Mouse (Mus musculus): Measurements from ENCODE around the gene Gtpbp10. TPM values are rescaled to one million over a fixed set of nuclear protein-coding genes. Genes with fewer than 3 reads are reported as not detected.

Gene Gtpbp10
- 10 to 100 TPM; 12.5 to 13.4 TPM for polyA plus RNA-seq (2017; shearing (Covaris generic))

DNA sequence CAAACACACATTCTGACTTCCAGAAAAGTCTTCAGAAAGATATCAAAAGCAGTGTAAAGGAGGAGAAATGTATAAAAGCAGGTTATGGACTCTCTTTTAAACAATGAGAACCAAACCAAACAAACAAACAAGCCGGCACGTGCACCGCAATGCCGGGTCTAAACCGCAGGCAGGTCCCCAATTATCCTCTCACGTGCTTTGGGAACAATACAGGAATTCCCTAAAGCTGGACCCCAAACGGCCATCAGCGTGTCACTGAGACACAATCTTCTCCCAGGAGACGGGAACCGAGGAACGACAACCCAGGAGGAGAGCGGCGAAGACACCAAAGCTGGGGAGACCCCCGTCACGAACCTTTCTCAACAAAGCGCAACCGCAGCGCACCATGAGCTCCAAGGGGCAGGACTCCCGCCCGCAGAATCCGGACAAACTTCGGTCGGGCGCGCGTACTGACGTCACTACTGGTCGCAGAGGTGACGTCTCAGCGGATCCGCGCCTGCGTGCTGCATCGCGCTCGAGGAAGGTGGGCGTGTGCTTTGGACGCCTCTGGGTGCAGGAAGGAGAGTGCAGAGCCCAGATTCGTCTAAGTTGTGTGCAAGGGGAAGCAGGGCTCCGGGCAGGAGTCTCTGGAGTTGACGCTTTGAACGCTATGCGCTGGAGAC lies at the start of gene Gtpbp10:
Gene Gtpbp10 (minus strand): TSS at position 460 of the 662 bp plus-strand sequence.

DNA sequence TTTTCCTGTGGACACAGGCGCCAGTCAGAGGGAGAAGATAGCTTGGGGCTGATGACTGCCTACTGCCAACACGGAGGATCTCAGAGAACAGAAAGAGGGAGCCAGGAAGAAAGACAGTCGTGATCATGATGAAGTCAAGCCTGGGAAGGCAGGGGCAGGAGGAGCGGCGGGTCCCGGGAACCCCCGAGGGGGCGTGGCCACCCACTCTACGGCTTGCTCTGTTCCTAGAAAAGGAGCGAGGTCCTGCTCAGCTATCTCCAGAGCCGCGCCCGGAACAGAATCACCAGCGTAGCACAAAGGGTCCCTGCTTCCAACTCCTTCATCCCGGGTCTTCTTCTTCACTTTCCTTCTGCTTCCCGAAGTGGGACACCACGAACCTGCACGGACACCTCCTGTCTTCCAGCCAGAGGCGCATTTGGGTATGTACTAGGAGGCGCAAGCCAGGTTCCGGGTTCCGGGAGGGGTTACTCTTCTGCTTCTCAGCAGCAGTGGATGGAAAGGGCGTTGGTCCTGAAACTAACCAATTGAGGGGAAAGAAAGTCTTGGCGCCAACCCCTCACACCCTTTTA lies 14.5 kb upstream of the Gtpbp10 start, which contains the start of gene Gm8773:
Gene Gm8773 (plus strand): TSS at position 51 of the 569 bp plus-strand sequence.

GRCm38 (mm10) chr5:5514196-5515076 lies 44.9 kb downstream of the Gtpbp10 start, which contains the start of gene Cldn12:
Gene Cldn12 (minus strand): TSS chr5:5514958.

Other genes with a start within 250 kb of the Gtpbp10 start
- gene Cdk14, start 139.2 kb downstream of the Gtpbp10 start, polyA plus RNA-seq (2017; shearing (Covaris generic)) = 1 to 10 TPM in 1 of 2 experiments, under 1 TPM in 1; 0.77 to 3.8 TPM
- not detected for gene 1700015F17Rik, start 80.4 kb downstream of the Gtpbp10 start, polyA plus RNA-seq (2017; shearing (Covaris generic))
- 1 to 10 TPM; 3.1 to 3.9 TPM for gene Cldn12, start 44.6 kb downstream of the Gtpbp10 start, polyA plus RNA-seq (2017; shearing (Covaris generic))
- under 1 TPM; 0.29 to 0.37 TPM for gene Gm8773, start 14.3 kb upstream of the Gtpbp10 start, polyA plus RNA-seq (2017; shearing (Covaris generic))
- under 1 TPM in 1 of 2 experiments, not detected in 1; 0.18 TPM for gene Cfap69, start 104.7 kb upstream of the Gtpbp10 start, polyA plus RNA-seq (2017; shearing (Covaris generic))
- 1 to 10 TPM in 1 of 2 experiments, under 1 TPM in 1; 0.31 to 1.2 TPM for gene Steap2, start 135.0 kb upstream of the Gtpbp10 start, polyA plus RNA-seq (2017; shearing (Covaris generic))
- gene Steap1, start 189.8 kb upstream of the Gtpbp10 start, polyA plus RNA-seq (2017; shearing (Covaris generic)) = under 1 TPM in 1 of 2 experiments, not detected in 1; 0.23 TPM

All from inflammation-experienced regulatory T-cells (primary cell).